8 mouse cellular contexts compared by ENCODE assay signal in genomic region chr8:120292316-120293107, GRCm38 (mm10).
DNase-seq lines count a peak whose midpoint lies in the region; ATAC-seq lines count a peak whose summit lies in the region.

No protein-coding gene starts in this region.

- H3K27ac ChIP-seq in embryonic facial prominence, embryonic 10.5 days (replicated peaks), result peak overlapping the region; percentile 85
- peak overlapping the region; percentile 19; the same call in 1 of the 2 replicates for H3K27ac ChIP-seq in heart, embryonic 16.5 days (ENCODE audit: low read length)
- H3K27ac ChIP-seq in limb, embryonic 10.5 days, result peak overlapping the region; percentile 86
- H3K27ac ChIP-seq in neural tube, embryonic 13.5 days (replicated peaks), result peak overlapping the region; percentile 89

- no peaks in the 10 kb centered on the region for H3K36me3 ChIP-seq in embryonic facial prominence, embryonic 10.5 days (replicated peaks)
- no peaks in the 10 kb centered on the region for H3K36me3 ChIP-seq in heart, embryonic 16.5 days (ENCODE audit: control insufficient read depth, insufficient read depth)
- H3K36me3 ChIP-seq in limb, embryonic 10.5 days, result no peaks in the 10 kb centered on the region
- no peaks in the 10 kb centered on the region for H3K36me3 ChIP-seq in neural tube, embryonic 13.5 days

- H3K4me2 ChIP-seq in heart, embryonic 16.5 days (ENCODE audit: low read depth, low read length), result no peak overlapping the region
- no peak overlapping the region for H3K4me2 ChIP-seq in neural tube, embryonic 13.5 days

- H3K4me1 ChIP-seq in embryonic facial prominence, embryonic 10.5 days, result peaks cover 100% of the 10 kb centered on the region
- H3K4me1 ChIP-seq in heart, embryonic 16.5 days (ENCODE audit: control insufficient read depth, insufficient read depth, low read length), result peaks cover 70% of the 10 kb centered on the region
- H3K4me1 ChIP-seq in limb, embryonic 10.5 days, result peaks cover 100% of the 10 kb centered on the region
- peaks cover 100% of the 10 kb centered on the region for H3K4me1 ChIP-seq in neural tube, embryonic 13.5 days (replicated peaks)

- no peak for ATAC-seq in heart, embryonic 16.5 days (replicated peaks; ENCODE audit: extremely low read depth, insufficient read depth, low FRiP score)
- ATAC-seq in neural tube, embryonic 13.5 days (ENCODE audit: low read depth), result peak; percentile 49

- H3K9ac ChIP-seq in heart, embryonic 16.5 days (ENCODE audit: low read length), result no peak overlapping the region; the same call in 1 of the 2 replicates
- H3K9ac ChIP-seq in neural tube, embryonic 13.5 days, result peak overlapping the region; percentile 48; the same call in 1 of the 2 replicates

- 64% methylated on average over 8 of the region's 8 CpGs for WGBS in embryonic facial prominence, embryonic 10.5 days
- 49% methylated on average over 8 of the region's 8 CpGs for WGBS in heart, embryonic 16.5 days
- WGBS in limb, embryonic 10.5 days, result 72% methylated on average over 8 of the region's 8 CpGs
- WGBS in neural tube, embryonic 13.5 days, result 32% methylated on average over 8 of the region's 8 CpGs

- DNase-seq in kidney, adult 11 months, result peak; percentile 54
- no peak for DNase-seq in kidney, adult 18-20 months
- no peak for DNase-seq in embryonic facial prominence, embryonic 10.5 days (ENCODE audit: low spot score)
- DNase-seq in limb, embryonic 10.5 days (ENCODE audit: low spot score), result no peak
- no peak for DNase-seq in B cell, adult 2 months
- DNase-seq in ovary, postnatal 36 days (ENCODE audit: low spot score), result no peak

- no peaks in the 10 kb centered on the region for H3K9me3 ChIP-seq in embryonic facial prominence, embryonic 10.5 days
- H3K9me3 ChIP-seq in heart, embryonic 16.5 days (replicated peaks; ENCODE audit: control insufficient read depth, low read length), result no peaks in the 10 kb centered on the region
- H3K9me3 ChIP-seq in limb, embryonic 10.5 days (replicated peaks), result no peaks in the 10 kb centered on the region
- no peaks in the 10 kb centered on the region for H3K9me3 ChIP-seq in neural tube, embryonic 13.5 days

- H3K27me3 ChIP-seq in embryonic facial prominence, embryonic 10.5 days (replicated peaks; ENCODE audit: low read depth, poor library complexity, severe bottlenecking), result peaks cover 38% of the 10 kb centered on the region; the same call in 1 of the 2 replicates
- no peaks in the 10 kb centered on the region for H3K27me3 ChIP-seq in heart, embryonic 16.5 days (ENCODE audit: control insufficient read depth, insufficient read depth, low read length)
- H3K27me3 ChIP-seq in limb, embryonic 10.5 days (ENCODE audit: low read depth, poor library complexity, severe bottlenecking), result peaks cover 9% of the 10 kb centered on the region; the same call in 1 of the 2 replicates
- no peaks in the 10 kb centered on the region for H3K27me3 ChIP-seq in neural tube, embryonic 13.5 days

- H3K4me3 ChIP-seq in embryonic facial prominence, embryonic 10.5 days, result peak overlapping the region; percentile 31; the same call in 1 of the 2 replicates
- no peak overlapping the region for H3K4me3 ChIP-seq in heart, embryonic 16.5 days (ENCODE audit: low read length)
- 0 out of 2 replicates have a peak overlapping the region, but pooled peaks have one; percentile 12 for H3K4me3 ChIP-seq in limb, embryonic 10.5 days
- no peak overlapping the region for H3K4me3 ChIP-seq in neural tube, embryonic 13.5 days

Comparison
In these comparisons a context has a peak if more than half of its experiments do, and no peak if none do; other contexts are left out.
1. H3K27ac ChIP-seq: peak in every context shown above with its lines; median percentile 89 in neural tube, embryonic 13.5 days; 86 in limb, embryonic 10.5 days; 85 in embryonic facial prominence, embryonic 10.5 days; 19 in heart, embryonic 16.5 days.
2. H3K4me3 ChIP-seq: peak in embryonic facial prominence, embryonic 10.5 days (single experiment) and limb, embryonic 10.5 days (single experiment); none in heart, embryonic 16.5 days (single experiment) and neural tube, embryonic 13.5 days (single experiment).